Mouse (Mus musculus) kidney, adult 18-20 months (tissue): ENCODE results near the gene Cog5.
"Not testable (repeated sequence)": the region's sequence is repeated elsewhere in the genome, so short reads cannot be mapped to it uniquely, and the experiment has no call there.

Source experiments
- DNase-seq: peaks from one replicate; pipeline ENCODE4 v3.0.0; 2021

Cog5 gene

GRCm38 (mm10) chr12:31654197-31654964 lies at the start of gene Cog5, which contains the start of gene Dus4l:
TSS of gene Cog5 (plus strand) at chr12:31654869.
TSS of gene Dus4l (minus strand) at chr12:31654826.
- peak; percentile 100 for DNase-seq

- no peak for DNase-seq
These were observed 49.8 kb upstream of the Cog5 start for GRCm38 (mm10) chr12:31604894-31605293.

- no peak for DNase-seq
These were observed 46.5 kb upstream of the Cog5 start for GRCm38 (mm10) chr12:31608138-31608537.

- no peak for DNase-seq
These were observed 41.3 kb upstream of the Cog5 start for GRCm38 (mm10) chr12:31613353-31613752.

GRCm38 (mm10) chr12:31620106-31620505 lies 34.6 kb upstream of the Cog5 start:
- no peak for DNase-seq

- DNase-seq, result no peak
These were observed 29.7 kb upstream of the Cog5 start for GRCm38 (mm10) chr12:31625016-31625415.

GRCm38 (mm10) chr12:31628396-31628795 lies 26.3 kb upstream of the Cog5 start:
- not testable (repeated sequence) for DNase-seq

GRCm38 (mm10) chr12:31633970-31634342 lies 20.7 kb upstream of the Cog5 start:
- DNase-seq, result no peak

- peak; percentile 83 for DNase-seq
These were observed 20.1 kb upstream of the Cog5 start, which contains the start of gene Bcap29 for GRCm38 (mm10) chr12:31634343-31635239. TSS of gene Bcap29 (minus strand) at chr12:31634658.

- no peak for DNase-seq
These were observed 19.4 kb upstream of the Cog5 start for GRCm38 (mm10) chr12:31635240-31635607.

- DNase-seq, result no peak
These were observed 1.1 kb upstream of the Cog5 start for GRCm38 (mm10) chr12:31653611-31654010.

GRCm38 (mm10) chr12:31654965-31655477 lies 352 bp downstream of the Cog5 start:
- DNase-seq, result no peak

GRCm38 (mm10) chr12:31656841-31657240 lies 2.2 kb downstream of the Cog5 start:
- no peak for DNase-seq

GRCm38 (mm10) chr12:31665999-31666398 lies 11.3 kb downstream of the Cog5 start:
- DNase-seq, result no peak

- DNase-seq, result no peak
These were observed 12.5 kb downstream of the Cog5 start for GRCm38 (mm10) chr12:31667187-31667586.

GRCm38 (mm10) chr12:31686679-31687078 lies 32.0 kb downstream of the Cog5 start:
- DNase-seq, result no peak

GRCm38 (mm10) chr12:31693278-31693677 lies 38.6 kb downstream of the Cog5 start:
- DNase-seq, result no peak

GRCm38 (mm10) chr12:31700623-31701347 lies 46.1 kb downstream of the Cog5 start:
- DNase-seq, result no peak

GRCm38 (mm10) chr12:31701411-31701810 lies 46.7 kb downstream of the Cog5 start:
- DNase-seq, result no peak

- DNase-seq, result no peak
These were observed 49.2 kb downstream of the Cog5 start for GRCm38 (mm10) chr12:31703904-31704303.

GRCm38 (mm10) chr12:31706168-31706567 lies 51.5 kb downstream of the Cog5 start:
- DNase-seq, result no peak

GRCm38 (mm10) chr12:31707531-31707930 lies 52.9 kb downstream of the Cog5 start:
- DNase-seq, result no peak

GRCm38 (mm10) chr12:31709665-31710064 lies 55.0 kb downstream of the Cog5 start:
- DNase-seq, result no peak
